Mouse (Mus musculus): ENCODE data around the gene Aqp6.

Gene Aqp6

DNA sequence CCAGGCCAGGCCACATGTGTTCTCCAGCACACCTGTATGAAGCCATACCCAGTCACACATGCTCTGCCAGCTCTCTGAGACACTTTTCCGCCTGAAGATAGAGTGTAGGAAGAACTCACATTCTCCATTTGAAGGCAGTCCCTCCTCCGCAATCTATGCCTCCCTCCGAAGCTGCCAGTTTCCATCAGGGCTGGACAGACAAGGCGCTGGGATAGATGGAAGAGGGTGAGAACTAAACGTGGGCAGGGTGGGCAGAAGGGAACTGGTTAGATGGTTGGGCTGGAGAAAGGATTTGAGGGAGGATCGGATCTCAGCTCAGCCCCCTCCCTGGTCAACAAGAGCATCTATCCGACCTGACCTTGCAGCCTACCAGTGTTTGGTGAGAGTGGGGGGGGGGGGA, 4.4 kb upstream of the Aqp6 start:
- intact Hi-C loops (cut with DNase I), result loop anchor here (1.0 to 10.0 kb wide), 5 partner anchors 72 to 308 kb away; no protein-coding TSS in a partner anchor

DNA sequence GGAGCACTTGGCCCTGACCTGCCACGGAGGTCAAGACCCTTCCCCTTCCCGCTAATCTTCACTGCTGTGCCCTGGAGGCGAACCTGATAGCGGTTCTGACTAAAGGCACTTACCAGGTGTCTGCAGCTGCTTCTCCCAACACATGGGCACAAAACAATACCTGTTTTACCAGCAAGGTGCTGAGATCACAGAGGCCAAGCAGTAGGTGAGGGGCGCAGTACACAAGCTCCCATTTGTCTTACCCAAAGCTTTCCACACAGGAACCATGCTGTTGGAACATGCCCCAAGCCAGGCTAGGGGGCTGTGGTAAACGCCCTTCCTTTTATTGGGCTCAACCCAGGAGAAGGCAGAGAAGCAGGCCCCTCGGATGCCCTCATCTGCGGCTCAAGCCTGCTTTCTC, 3.6 kb upstream of the Aqp6 start:
- intact Hi-C loops (cut with DNase I), result loop anchor here (5.0 to 10.0 kb wide), 3 partner anchors 100 to 307 kb away; no protein-coding TSS in a partner anchor

DNA sequence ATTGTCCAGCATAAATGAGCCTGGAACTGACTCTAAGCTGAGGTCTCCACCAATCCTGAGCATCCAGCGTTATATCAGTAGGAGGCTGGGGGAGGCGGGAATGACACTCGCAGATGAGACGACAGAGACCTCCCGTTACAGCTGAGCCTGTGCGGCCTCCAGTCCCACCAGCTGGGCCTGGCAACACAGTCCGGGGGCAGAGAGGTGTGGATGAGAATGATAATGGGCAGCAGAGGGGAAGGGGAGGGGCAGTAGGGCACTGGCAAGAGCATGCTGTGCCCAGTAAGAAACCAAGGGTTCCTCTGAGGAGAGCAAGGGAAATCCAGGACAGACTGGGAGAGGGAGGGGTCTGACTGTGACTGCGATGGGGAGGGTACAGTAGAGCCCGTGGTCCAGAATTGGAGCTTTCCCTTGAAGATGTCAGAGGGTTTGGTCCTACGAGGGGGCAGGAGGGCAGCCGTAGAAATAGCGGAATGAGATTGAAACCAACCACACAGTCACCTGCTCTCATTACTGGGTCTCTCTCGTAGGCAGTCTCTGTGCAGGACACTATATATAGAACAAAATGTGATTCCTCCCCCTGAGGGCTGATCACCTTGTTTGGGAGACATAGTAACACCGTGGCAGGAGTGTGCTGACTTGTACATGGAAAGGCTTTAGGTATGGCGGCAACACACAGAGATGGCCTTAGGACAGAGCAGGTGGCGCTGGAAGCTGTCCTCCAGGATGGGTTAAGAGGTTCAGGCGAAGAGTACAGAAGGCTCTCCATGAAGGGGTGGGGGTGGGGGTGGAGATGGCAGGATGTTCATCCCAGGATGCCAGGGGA, 1.7 kb upstream of the Aqp6 start:
- intact Hi-C loops (cut with DNase I), result loop anchor here (5.0 to 10.0 kb wide), 4 partner anchors 102 to 325 kb away; no protein-coding TSS in a partner anchor

DNA sequence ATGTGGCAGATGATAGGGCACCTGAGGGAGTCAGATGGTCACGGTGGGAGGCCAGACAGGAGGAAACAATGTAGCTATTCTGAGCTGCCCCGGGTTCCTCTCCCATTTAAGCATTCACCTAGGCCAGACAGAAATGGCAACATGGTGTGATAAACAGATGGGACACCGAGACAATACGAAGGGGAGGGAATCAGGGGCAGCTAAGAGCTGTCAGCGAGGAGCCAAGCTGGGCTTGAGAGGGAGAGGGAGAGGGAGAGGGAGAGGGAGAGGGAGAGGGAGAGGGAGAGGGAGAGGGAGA, 572 bp downstream of the Aqp6 start:
- intact Hi-C loops (cut with DNase I), result loop anchor here (10.0 kb wide), 1 partner anchor 323 kb away; no protein-coding TSS in a partner anchor

DNA sequence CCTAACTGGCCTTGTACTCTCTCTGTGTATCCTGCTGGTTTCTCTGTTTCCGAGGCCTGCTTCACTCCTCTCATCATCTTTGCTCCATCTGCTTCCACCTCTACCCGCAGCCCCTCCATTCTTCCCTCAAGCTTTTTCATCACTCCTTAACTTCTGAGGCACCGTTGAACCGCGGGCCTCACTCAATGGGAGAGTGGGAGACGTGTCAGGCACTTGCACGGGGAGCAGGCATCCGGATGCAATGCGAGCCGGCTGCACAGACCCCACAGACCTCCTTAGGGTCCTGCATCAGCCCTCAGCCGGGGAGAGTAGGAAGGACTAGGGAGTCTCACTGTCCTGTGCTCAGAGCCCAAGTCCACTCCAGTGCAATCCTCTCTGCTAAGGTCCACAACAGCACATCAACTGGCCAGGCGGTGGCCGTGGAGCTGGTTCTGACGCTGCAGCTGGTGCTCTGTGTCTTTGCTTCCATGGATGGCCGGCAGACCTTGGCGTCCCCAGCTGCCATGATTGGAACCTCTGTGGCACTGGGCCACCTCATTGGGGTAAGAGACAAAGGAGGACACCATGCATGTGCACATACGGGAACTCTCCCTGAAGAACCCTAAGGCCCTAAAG, 1.1 kb downstream of the Aqp6 start:
- intact Hi-C loops (cut with DNase I), result loop anchor here (10.0 kb wide), 1 partner anchor 322 kb away; no protein-coding TSS in a partner anchor

DNA sequence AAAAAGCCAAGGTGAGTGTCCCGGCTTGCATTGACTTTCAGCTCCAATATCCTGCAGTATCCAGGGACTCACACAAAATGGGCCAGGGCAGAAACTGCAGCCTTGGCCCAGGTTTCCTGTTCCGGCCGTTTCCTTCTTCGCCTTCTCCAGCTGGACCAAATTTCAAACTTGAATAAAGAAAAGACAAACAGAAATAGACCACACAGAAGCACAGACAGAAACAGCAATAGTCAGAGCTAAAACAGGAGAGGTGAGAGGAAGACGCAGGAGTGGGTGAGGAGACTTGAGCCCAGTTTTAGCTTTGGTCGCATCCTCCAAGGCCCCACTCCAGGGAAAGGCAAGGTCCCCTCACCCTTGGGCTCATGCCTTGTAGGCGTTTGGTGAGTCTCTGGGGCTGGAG, 2.0 kb downstream of the Aqp6 start:
- intact Hi-C loops (cut with DNase I), result loop anchor here (10.0 kb wide), 1 partner anchor 322 kb away; no protein-coding TSS in a partner anchor

DNA sequence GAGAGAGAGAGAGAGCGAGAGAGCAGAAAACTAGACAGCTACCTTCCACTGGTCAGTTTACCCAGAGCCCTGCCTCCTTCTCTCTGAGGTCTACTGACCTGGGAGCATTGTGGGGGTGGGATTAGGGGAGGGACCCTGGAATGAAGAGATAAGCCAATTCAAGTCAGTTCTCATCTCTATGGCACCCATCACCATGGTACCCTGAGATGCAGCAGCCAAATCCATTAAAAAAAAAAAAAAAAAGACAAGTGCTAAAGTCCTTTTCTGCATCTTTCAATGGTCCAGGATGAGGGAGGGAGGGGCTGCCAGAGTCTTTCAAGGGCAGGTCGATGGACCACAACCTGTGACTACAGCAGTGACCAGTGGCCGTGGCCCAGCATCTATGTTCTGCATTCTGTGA, 4.4 kb downstream of the Aqp6 start:
- intact Hi-C loops (cut with DNase I), result loop anchor here (10.0 kb wide), 1 partner anchor 319 kb away; no protein-coding TSS in a partner anchor

DNA sequence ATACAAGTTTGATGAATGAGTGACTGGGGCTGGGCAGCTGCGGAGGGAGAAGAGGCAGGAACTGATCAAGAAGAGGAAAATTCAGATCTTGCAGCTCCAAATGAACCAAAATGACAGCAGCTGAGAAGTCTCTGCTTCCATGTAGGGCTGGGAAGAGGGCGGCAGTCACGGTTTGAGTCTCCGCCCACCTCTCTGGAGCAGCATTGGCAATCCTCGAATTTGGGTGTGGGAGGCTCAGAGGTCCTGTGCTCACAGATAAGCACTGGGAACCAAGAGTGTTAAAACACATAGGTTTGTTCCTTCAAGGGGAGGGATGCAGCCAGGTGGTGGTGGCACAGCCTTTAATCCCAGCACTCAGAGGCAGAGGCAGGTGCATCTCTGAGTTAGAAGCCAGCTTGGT, 5.3 kb downstream of the Aqp6 start:
- intact Hi-C loops (cut with DNase I), result loop anchor here (10.0 kb wide), 1 partner anchor 318 kb away; no protein-coding TSS in a partner anchor

DNA sequence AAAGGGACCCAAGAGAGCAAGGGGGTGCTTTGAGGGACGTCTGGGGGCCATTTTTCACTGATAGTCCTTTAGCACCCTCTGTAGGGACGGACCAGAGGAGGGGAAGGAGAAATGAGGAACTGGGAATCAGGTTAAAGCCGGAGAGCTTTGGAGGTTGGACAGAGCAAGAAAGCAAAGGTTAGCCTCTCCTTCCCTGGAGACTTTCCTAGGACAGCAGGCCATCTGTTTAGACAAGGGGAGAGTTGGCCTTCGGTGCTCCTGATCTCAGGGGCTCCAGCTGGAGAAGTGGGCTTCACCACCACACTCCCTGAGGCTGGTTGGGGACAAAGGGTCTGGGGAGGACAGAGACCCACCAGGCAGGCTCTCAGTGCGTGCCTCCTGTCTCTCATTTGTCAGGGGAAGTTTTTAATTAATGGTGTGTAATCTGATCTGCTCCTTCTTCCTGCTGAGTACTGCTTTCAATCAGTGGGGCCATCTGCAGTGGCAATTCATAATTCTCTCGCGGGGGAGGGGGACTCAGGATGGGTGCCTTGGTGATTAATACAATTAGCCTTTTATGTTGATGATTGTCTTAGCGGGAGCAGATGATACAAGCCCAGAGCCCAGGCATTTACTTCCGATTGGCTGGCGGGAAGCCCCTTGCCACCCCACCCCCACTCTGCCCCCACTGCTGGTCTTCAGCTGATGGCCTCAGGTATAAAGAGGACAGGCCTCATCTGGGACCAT, 6.4 kb downstream of the Aqp6 start:
- intact Hi-C loops (cut with DNase I), result loop anchor here (10.0 kb wide), 1 partner anchor 317 kb away; no protein-coding TSS in a partner anchor

DNA sequence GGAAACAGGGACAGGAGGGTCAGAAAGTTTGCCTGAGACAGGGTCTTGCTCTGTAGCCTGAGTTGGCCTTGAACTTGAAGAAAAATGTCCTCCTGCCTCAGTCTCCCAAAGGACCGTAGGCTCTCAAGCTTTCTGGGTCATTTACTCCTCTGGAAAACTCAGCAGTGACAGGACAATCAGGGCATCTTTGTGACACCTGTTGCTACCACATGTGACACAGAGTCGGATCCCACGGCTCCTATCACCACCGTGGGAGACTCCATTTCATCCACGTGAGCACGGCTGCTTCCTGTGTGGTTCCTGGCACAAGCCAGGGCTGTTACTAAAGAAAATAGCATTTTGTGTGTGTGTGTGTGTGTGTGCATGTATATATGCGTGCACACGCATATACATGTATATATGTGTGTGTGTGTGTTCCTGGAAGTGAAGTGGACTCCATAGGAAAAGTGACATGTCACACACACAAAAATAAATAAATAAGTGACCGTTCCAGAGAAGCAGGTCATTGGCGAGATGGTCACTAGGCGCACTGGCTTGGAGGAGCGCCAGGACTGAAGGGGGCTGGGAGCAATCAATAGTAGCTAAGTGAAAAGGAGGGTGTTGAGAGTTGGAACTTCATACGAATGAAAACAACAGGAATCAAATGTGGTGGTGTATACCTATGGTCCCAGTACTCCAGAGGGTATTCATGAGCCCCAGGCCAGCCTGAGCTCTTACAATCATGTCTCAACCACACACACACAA, 7.4 kb downstream of the Aqp6 start:
- intact Hi-C loops (cut with DNase I), result loop anchor here (10.0 kb wide), 1 partner anchor 316 kb away; no protein-coding TSS in a partner anchor

DNA sequence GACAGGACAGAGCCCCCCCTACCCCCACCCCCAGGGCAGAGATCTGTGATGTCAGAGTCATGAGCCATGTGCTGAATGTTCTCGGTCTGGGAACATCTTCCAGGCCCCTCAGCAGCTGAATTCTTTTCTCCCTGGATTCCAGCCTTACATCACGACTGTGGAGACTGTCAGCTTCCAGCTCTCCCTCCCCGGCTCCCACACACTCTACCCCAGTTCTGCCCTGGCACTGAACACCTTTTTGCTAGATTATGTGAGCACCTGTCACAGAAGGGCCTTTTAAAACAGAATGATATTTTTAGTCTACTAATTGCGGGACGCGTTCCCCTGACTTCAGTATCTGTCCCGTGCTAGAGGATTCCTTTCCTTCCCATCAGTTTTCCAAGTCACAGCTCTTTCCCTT, 10.4 kb downstream of the Aqp6 start:
- intact Hi-C loops (cut with DNase I), result no loop called here

DNA sequence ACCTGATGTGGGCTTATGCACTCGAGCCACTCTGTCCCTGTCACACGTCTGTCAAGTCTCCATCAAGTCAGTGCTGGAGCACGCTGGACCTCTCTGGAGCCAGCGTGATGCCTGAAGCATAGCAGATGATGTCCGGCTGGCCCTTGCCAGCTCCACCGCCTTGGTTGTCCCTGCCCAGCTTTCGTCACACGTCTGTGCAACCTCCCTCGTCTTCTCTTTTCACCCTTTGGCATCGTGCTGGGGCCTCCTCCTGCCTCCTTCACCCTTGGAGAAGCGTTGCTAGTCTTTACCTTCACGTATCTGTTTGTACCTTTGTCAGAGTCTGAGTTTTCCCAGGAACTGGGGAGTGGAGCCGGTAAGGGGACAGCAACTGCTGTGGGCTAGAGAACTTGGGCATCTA, 13.1 kb downstream of the Aqp6 start:
- intact Hi-C loops (cut with DNase I), result no loop called here

DNA sequence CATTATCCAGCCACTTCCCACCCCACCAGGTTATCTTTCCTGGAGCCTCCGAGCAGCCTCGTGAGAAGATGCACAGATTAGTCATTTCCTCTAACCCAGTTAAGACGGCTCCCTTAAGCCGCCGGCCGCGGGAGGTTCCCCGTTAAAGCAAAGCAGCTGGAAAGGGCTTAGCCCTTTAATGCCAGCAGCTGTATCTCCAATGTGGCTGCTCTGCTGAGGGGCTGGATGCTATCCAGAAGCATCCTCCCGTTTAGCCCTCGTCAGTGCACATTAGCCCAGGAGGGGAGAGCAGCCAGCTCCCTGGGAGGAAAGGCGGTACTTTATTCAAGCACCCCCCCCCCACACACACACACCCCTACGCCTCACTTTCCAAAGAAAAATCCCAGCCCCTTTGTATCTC, 13.6 kb downstream of the Aqp6 start:
- intact Hi-C loops (cut with DNase I), result no loop called here

DNA sequence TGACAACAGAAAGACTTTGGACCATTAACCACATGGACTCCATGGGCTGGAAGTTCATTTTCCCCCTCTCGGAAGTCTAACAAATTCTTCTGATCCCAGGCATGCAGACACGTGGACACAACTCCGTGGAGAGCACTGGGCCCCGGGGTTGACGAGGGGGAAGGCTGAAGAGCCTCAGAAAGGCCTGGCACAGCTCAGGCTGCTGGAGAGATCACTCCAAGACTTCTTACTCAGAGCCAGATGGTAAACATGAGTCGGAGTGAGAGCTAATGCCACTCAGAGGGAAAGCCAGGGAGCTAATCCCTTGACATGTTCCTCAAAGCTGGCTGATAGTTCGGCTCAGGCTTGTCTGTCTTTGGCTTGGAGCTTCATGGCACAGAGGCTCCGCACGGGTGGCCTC, 14.0 kb downstream of the Aqp6 start:
- intact Hi-C loops (cut with DNase I), result no loop called here

DNA sequence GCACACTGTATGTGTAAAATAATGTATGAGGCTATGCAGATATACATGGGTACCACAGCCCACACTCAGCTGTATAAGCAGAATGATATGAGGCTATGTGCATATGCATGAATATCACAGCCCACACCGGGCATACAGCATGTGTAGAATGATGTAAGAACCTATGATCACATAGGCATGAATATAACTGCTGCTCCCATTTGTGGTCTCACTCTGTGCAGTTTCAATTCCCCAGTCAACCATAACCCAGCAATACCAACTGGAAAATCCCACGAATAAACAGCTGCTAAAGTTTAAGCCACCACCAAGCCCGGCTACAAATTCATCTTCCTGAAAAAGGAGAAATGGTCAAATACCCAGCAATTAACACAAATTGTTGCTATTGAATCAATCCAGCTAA, 17.4 kb downstream of the Aqp6 start:
- intact Hi-C loops (cut with DNase I), result no loop called here

DNA sequence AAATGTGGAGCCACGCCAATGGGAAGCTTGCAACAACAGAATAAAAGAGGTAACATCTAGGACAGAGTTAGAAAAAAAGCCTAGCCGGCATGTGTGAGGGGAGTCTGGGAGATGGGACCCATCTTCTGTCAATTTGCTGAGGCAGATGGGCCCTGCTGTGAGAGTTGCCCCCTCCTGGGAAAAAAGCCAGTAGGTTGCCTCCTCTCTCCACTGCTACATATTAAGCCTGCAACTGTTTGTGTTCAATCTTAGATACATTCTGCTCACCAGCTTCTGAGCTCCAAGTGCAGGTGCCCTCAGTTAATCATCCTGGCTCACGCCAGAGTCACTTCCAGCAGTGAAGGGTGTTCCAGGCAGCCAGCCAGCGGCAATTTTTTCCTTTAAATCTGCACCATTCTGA, 18.6 kb downstream of the Aqp6 start:
- intact Hi-C loops (cut with DNase I), result no loop called here

DNA sequence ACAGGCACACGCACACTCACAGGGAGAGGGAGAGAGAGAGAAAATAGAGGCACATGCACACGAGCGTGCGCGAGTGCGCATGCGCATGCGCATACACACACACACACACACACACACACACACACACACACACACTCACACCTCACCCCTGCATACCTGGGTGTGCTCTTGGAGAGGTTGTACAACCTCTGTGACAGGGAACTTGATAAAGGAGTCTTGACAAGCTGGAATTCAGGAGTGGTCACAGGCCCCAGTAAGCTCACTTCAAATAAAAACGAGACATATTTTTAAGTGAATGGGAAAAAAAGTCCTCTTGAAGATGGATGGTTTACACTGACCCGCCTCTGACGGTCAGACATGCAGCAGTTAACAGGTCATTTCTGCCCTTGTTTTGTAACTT, 20.9 kb downstream of the Aqp6 start:
- intact Hi-C loops (cut with DNase I), result no loop called here

DNA sequence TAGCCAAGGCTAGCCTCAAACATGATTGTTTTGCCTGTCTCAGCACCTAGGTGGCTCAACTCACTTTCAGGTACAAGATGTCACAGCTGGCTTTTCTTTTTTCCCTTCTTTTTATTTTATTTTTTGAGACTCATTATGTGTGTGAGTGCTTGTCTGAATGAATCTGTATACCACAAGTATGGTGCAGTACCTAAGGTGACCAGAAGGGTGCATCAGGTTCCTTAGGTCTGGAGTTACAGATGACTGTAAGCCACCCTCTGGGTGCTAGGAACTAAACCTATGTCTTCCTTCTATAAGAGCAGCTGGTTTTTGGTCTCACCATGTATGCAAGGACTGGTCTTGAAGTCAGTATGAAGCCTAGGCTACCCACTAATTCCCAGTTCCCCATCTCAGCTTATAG, 30.4 kb downstream of the Aqp6 start:
- intact Hi-C loops (cut with DNase I), result no loop called here

DNA sequence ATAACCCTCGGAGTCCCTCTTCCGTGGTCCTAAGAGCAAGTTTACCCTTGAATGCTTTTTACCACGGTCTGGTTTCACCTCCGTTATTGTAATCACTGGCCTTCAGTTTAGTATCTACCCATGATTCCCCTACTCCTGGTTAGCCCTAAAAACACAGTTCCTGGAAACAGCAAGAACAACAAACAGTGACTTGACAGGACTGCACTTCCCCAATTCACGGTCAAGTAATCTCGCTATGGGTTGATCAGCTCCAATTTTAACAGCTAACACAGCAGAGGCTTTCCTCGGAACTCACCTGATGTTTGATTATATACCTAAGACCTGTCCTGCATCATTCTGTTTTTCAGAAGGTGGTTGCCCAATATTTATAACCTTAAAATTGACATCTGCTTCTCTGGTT, 33.5 kb downstream of the Aqp6 start:
- intact Hi-C loops (cut with DNase I), result no loop called here

DNA sequence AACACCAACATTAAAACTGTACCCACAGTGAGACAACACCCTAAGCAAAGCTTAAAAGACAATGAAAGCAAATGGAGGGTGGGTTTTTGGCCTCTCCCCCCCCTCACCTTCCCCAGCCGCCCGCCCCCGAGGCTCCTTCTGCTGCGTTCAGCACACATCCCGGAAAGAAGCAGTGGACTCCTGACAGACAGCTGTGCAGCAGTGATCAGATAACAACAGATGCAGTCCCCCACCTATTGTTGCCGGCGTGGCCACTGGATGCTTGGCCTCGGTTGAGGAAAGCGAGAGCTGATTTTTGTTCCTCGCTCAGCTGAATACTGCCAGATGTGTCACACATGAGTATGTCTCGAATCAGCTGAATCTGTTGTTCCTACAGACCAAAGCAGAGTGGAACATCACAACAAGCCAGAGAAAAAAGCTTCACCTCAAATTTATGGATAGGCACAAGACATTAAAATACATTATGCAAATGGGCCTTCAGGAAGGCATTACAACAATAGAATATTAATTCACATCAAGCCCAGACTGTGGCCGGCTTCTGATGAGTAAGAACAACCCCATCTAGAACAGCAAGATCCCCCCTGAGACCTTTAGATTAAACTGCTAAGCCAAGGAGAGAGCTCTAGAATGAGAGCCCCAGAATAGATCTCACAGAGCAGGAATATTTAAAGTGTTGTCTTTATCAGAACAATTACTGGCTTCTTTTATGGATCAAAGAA, 36.4 kb downstream of the Aqp6 start:
- intact Hi-C loops (cut with DNase I), result no loop called here

DNA sequence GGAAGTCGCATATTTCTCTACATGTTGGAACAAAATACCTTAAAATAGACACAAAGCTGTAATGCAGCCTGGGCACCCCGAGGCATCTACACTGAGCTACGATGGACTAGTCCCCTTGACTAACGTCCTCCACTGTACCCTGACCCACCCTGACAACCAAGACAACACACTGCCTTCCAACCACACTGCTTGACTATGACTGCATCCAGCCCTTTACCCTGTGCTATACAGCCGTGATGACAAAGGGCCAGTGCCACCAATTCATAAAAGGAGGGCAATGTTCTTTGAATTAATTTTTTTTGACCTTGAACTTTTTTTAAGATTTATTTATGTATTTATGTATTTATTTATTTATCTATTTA, 36.9 kb downstream of the Aqp6 start:
- intact Hi-C loops (cut with DNase I), result no loop called here
